Mouse (Mus musculus): ENCODE measurements around the gene Atg4d.
A peak's percentile ranks its signal among the peaks of the same experiment; 100 is the strongest.
"Not testable (repeated sequence)": the region's sequence is repeated elsewhere in the genome, so short reads cannot be mapped to it uniquely, and the experiment has no call there.

The Atg4d gene

DNA sequence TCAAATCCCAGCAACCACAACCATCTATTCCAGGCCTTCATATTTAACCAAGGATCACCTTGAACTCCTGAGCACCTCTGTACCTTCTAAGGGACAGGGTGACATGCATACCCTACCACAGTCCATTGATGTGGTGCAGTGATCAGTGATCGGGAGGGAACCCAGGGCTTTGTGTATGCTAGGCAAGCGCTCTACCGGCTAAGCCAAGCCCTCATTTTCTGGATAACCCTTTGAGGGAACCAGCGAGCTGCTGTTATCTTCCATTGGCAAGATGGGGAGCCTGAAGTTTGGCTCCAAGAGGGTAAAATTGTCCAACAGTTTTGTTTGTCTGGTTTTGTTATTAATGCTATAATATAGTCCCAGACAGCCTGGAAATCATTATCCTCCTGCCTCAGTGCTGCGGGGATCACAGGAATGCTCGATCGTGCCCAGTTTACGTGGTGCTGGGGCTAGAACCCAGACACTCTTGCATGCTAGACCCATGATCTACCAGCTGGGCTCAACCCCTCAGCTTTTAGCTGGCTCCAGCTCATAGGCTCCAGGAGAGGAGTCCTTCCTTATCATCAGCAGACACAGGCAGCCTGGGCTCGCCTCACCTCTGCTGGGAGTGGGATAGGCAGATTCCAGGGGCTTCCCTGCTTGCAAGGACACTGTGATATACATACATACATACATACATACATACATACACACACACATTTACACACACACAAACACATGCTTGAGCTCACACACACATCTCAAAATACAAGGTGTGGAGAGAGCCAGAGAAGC lies 49.5 kb downstream of the Atg4d start:
- no peak for DNase-seq (ENCODE audit: low spot score in 2 of 2)

- DNase-seq (ENCODE audit: low spot score in 2 of 2): no peak
These were observed 50.3 kb downstream of the Atg4d start for GRCm38 (mm10) chr9:21315421-21315820.

GRCm38 (mm10) chr9:21316696-21317095 lies 51.6 kb downstream of the Atg4d start:
- no peak for DNase-seq (ENCODE audit: low spot score in 2 of 2)

DNA sequence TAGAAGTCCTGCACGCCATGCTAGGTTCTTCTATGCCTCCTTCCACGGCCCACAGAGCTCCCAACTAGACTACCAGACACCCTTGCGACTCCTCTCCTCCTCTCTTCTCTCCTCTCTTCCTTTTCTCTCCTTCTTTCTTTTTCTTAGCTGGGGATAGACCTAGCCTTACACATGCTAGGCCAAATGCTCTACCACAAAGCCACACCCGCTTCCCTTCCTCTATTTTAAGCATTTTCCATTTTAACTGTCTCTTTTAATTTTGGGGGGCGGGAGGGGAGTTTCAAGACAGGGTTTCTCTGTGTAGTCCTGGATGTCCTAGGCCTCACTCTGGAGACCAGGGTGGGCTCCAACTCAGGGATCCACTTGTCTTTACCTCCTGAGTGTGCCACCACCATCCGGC lies 53.7 kb downstream of the Atg4d start:
- no peak for DNase-seq (ENCODE audit: low spot score in 2 of 2)

DNA sequence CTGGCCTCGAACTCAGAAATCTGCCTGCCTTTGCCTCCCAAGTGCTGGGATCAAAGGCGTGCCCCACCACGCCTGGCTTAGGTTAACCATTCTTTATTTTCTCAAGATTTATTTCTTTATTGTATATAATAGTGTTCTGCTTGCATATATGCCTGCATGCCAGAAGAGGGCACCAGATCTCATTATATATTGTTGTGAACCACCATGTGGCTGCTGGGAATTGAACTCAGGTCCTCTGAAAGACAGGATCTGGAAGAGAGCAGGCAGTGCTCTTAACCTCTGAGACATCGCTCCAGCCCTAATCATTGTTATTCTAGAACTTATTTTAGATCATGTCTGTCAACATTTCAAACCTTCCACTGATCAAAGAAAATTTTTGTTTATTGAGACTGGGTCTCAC lies 54.4 kb downstream of the Atg4d start:
- no peak for DNase-seq (ENCODE audit: low spot score in 2 of 2)

DNA sequence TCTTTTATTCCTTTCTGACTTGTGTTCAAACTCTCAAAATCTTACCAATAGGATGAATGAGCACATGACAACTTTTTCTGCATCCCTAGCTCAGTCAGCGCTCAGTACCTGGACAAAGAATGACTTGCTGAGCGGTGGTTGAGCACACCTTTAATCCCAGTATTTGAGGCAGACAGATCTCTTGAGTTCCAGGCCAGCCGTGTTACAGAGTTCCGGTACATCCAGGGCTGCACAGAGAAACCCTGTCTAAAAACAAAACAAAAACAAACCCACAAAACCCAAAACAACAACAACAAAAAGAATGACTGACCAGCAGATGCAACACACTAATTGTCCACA lies 55.2 kb downstream of the Atg4d start:
- no peak for DNase-seq (ENCODE audit: low spot score in 2 of 2)

GRCm38 (mm10) chr9:21320619-21321512 lies 55.8 kb downstream of the Atg4d start, which contains the start of gene Slc44a2:
Slc44a2 (plus strand) TSS chr9:21320698.
- DNase-seq (ENCODE audit: low spot score in 2 of 2): peak; percentile 42 to 59

GRCm38 (mm10) chr9:21321513-21321835 lies 56.4 kb downstream of the Atg4d start:
- DNase-seq (ENCODE audit: low spot score in 2 of 2): no peak

DNA sequence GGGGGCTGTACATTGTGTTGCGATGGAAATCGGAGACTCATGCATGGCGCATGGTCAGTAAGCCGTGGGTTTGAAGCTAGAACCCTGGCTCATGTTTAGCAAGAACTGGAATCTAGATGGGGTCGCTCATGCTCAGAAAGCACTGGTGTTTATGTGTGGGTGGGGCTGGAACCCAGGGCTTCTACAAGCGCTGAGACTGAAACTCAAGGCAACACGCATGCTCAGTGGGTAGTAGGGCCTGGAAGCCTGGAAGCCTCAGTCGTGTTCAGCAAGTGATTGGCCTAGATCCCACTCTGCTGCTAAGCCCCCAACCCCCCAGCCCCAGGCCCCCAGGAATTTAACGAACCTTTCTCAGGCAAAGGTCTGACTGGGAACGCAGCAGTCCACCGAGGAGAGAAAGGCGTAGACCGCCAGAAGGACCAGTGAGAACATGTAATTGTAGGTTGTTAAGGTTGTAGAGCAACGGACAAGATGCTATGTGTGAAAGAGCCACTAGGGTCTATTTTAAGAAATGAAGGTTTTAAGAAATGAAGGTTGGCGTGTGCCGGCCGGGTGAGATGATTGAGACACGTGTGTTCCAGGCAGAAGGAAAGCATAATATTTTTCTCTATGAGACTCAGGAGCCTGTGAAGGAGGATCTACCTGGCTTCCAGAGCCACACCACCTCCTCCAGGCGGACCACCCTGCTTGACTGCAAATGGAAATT lies 57.3 kb downstream of the Atg4d start:
- DNase-seq (ENCODE audit: low spot score in 2 of 2): no peak

- DNase-seq (ENCODE audit: low spot score in 2 of 2): not testable (repeated sequence)
These were observed 57.8 kb downstream of the Atg4d start for GRCm38 (mm10) chr9:21322917-21323297.

- no peak for DNase-seq (ENCODE audit: low spot score in 2 of 2)
These were observed 59.2 kb downstream of the Atg4d start for GRCm38 (mm10) chr9:21324269-21324668.
